Mouse (Mus musculus) ES-CJ7 (cell line): ENCODE measurements around the gene Orai1.
A peak's percentile ranks its signal among the peaks of the same experiment; 100 is the strongest.
"Not testable (repeated sequence)": the region's sequence is repeated elsewhere in the genome, so short reads cannot be mapped to it uniquely, and the experiment has no call there.

ENCODE experiments used
- DNase-seq: peaks from one replicate; pipeline ENCODE4 v3.0.0; 2011; ENCODE audit warnings: low read depth, low spot score

Orai1 gene

GRCm38 (mm10) chr5:123014753-123015701 lies at the start of gene Orai1:
Orai1 (plus strand) TSS chr5:123015074.
- DNase-seq = peak; percentile 98

DNA sequence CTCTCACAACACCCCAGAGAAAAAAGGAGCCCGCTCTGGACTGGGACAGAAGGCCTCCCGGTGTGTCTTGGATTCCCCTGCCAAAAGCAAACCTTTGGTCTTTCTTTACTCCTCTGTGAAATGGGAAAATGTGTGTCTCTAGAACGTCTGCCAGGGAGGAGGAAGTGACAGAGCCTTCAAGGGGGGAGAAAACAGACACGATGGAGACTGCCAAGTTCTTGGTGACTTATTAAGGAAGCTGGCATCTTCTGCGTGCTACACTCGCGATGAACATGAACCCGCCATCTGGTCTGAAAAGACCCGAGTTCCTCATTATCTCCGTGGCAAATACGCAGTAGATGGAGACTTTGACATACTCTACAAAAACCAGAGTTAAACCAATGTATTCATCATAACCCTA lies 49.4 kb upstream of the Orai1 start:
- DNase-seq = no peak

- peak; percentile 84 for DNase-seq
Measured at GRCm38 (mm10) chr5:122968322-122968721, 46.6 kb upstream of the Orai1 start.

DNA sequence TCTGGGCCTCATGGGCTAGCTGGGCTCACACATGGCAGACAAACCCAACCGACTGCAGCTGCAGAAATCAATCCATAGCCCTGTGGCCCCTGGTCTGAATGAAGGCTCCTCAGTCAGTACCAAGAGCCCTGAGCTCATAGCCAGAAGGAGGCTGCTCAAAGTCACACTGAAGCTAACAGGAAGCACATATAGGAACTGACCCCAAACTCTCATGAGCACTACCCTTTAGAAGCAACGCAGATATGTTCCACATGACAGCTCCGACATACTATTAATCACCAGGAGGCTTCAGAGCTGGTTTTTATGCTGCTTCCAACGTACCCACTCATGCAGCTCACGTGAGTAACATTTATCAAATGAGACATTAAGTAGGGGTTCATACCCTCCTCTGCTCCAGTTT lies 44.8 kb upstream of the Orai1 start:
- no peak for DNase-seq

DNA sequence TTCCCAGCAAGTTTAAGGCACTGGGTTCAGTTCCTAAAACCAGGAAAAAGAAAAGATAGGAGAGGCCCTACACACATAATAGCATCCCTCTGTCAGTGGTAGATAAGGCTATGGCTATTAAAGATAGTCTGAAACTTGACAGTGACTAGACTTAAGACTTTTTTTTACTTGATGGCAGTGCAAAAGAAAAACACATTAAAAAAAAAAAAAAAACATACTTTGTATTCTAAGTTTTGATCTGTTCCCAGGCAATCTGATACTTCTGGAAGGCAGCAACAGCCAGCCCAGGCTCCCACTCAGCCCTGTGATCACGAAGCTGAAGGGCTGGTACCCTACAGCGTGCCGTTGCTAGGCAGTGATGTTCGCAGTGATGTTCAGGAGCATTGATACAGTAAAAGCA lies 43.4 kb upstream of the Orai1 start:
- DNase-seq = no peak

DNA sequence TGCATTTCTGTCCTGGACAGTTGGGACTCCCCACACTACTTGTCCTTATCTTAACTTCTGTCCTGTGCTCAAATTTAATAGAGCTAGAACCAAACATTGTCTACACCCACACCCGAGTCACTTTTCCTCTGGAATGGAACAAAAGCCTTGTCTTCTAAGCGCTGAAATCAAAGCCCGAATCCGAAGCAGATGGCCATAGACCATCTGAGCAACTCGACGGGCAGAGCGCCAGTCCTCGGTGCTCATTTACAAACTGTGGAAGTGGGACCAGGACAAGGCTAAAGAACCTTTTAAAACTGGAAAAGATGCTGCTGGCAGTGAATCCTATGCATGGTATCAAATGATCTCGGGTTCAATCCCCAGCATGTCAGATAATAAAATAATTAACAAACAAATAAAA lies 42.8 kb upstream of the Orai1 start:
- DNase-seq = no peak

DNA sequence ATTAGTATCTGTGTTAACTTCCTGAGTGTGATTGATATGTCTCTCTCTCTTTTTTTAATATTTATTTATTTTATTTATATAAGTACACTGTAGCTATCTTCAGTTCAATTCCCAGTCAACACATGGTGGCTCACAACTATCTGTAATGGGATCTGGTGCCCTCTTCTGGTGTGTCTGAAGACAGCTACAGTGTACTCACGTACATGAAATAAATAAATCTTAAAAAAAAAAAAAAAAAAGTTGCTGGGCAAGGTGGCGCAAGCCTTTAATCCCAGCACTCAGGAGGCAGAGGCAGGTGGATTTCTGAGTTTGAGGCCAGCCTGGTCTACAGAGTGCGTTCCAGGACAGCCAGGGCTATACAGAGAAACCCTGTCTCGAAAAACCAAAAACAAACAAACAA lies 40.2 kb upstream of the Orai1 start:
- DNase-seq = not testable (repeated sequence)

DNA sequence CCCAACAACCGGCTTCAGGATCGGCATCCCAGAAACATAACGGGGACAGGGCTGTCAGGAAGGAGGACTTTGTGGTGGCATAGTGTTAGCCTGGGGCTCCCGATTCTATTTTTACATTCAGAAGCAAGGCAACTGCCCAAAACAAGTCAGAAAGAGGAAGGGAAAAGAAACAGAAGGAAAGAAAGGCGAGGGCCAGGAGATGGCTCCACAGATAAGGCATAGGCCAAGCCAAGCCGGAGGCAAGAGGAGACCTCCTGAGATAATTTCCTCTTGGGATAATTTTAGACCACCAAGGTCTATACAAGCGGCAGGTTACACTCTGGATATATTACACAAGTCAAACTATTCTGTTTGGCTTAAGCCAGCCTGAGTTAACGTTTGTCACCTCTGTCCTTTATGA lies 35.9 kb upstream of the Orai1 start:
- no peak for DNase-seq

DNA sequence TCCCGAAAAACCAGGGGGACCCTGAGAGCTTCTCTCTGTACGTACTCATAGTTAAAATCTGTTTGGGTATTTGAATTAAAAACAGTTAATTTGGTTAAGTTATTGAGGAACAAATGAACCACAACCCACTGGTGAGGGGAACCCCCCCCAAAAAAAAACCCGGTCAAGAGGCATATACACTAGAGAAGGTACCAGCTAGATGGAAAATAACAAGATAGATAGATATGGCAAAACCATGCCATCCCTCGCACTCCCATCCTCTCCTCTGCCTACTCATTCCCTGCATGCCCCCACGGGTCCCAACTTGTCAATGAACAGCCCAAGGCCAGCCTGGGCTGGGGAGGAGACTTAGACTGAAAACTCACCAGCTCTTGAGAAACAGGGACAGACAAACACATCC lies 30.4 kb upstream of the Orai1 start:
- no peak for DNase-seq

GRCm38 (mm10) chr5:122985276-122985675 lies 29.6 kb upstream of the Orai1 start:
- DNase-seq = no peak

DNA sequence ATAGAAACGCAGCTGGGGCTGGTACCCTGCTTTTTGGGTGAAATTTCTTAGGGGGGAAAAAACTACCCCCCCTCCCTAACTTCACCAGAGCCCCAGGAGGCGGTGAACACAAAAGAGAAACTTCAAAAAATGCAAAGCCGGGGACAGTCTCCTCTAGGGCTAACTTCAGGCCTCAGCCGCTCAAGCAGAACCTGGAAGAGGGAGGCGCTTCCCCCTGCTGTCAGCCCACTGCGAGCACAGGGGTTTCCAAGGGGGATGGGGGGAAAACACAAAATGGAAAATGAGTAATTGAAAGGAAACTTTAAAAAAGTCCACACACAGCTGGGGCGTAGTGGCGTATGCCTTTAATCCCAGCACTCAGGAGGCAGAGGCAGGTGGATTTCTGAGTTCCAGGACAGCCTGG lies 28.8 kb upstream of the Orai1 start:
- no peak for DNase-seq

DNA sequence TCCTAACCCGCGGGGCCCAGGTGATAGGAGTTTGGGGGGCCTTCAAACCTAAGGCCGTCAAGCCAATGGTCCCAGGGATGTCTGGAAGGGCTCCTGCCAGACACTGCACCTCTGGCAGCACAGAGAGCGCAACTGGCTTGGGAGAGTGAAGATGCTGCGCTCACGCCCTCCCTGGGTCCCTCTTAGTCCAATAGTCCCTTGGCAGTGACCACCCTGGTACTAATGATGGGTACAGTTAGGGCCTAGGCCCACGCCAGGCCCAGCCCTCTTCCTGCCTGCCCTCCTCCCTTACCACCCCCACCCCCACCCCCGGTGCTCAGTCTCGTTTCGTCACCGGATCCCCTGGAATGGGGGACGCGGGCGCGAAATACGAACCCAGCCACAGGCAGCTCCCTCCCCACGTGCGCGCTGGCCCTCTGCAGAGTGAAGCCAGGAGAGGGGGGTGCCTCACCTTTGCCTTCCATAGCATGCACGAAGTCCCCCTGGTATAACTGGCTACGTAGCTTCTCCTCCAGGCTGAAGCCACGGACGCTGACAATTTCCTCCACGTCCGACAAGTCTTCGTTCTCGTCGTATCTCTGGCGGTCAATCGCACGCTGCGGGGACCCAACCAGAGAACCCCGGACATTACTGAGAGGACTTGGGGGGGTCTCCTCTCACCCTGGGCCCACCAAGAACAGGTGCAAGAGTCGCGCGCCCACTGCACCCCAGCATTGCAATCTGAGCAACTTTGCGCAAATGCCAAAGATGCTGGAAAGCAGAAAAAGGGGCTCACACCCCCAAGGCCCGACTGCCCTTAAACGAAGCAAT lies 27.5 kb upstream of the Orai1 start:
- DNase-seq = no peak

GRCm38 (mm10) chr5:122988021-122988751 lies 26.7 kb upstream of the Orai1 start:
- no peak for DNase-seq

GRCm38 (mm10) chr5:122989001-122989525 lies 25.8 kb upstream of the Orai1 start:
- DNase-seq = peak; percentile 70

DNA sequence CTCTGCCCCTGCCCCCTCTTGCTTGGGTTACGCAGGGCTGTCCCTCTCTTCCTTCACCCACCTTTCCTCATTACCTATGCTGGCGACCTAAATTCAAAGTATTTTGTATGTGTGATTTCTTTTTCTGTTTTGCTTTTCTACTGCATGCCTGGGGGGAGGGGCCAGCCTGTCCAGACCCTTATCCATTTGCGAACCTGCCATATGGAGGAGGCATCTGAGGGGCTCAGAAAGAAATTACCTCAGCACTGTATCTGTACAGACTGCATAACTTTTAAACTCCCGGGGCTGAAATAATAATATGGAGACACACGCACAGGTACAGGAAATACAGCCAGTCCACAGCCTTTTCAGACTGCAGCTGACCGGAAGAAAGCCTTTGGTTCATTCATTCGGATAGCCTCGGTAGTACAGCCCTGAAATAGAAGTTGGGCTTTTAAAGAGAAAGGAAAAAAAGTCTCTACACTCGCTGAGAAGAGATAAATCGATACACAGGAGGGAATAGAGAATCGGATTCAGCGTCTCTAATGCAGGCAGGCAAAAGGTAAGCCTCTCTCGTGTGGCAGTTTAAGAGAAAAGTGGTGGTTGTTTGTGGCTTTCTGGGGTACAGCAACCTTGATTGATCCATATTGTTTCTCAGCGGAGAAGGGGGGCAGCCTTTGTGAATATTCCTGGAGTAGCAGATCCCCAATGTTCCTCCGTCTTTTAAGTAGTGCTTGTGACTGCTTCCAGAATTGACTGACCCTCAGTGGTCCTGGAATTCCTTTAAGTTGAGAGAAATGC lies 25.1 kb upstream of the Orai1 start, which contains the start of gene Kdm2b:
Gene Kdm2b (minus strand): TSS at position 273 of the 780 bp plus-strand sequence.
- no peak for DNase-seq

DNA sequence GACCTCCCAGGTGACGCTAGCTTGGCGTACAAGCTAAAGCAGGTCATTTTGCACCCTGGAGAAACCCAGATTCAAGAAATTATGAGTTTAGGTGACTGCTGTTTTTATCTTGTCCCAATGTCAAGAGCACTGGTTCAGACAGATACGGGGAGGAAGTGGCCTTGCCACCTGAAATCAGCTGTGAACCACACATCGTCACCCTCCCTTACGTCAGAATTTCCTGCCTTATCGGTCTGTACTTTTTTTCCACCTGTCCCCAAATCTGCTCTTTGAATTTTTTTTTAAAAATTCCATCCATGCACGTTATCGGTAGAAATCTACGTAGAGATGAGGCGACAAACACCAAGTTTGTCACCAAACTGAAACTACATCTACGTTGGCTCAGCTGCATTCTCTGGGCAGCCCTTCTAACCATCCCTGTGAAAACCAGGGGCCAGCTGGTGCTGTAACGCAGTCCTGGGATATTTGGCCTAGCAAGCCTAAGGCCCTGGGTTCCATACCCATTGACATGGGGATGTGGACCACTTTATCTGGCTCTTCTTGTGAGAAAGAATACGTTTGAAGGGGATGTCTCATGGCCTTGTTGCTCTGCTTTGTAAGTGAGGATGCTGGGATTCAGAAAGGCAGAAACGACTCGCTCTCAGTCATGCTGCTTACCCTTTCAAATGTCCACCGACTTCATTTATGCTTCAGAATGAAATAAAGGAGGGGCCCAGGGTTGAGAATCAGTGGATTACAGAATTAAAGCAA lies 24.3 kb upstream of the Orai1 start:
- DNase-seq = no peak

DNA sequence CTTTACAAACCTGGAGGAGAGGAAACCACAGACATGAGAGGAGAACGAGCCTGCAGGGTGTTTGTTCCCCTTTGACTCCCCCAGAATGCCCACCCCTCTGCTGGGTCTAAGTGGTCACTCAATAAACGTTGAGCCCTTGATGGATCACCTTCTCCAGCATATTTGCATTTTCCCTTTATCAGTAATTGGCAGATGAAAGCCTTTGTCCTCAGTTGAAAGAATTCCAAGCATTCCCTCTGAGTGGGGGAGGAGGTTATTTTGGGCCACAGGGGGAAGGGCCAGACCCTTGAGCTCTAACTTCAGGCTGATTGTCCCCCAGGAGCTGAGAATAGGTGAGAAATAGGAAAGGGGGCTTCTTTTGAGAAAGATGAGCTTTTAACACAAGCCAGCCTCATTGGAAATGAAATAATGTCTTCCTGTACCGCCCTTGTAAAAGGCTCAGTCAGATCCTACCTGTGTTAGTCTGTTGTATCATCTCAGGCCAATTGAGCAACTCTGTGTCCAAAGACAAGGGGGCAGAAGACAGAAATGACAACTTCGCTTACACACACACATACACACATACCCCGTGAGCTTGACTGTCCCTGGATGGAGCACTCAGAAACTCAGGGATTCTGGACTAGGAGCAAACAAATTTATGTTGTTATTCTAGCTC lies 23.4 kb upstream of the Orai1 start:
- peak; percentile 70 for DNase-seq

DNA sequence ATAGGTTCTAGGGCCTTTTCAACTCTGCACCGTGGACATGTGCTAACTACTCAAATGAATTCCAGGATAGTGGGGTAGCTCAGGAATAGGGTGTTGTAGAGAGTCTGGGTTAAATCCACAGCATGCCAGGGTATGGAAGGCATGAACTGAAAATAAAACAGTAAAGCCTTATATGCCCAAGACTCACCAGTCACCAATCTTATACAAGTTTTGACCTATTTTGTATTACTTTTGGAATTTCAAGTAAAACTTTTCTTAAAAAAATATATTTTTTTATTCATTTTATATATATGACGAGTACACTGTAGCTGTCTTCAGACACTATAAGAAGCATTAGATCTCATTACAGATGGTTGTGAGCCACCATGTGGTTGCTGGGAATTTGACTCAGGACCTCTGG lies 21.1 kb upstream of the Orai1 start:
- no peak for DNase-seq

- peak; percentile 100 for DNase-seq
Measured at GRCm38 (mm10) chr5:122994303-122994846, 20.5 kb upstream of the Orai1 start.
